Mouse (Mus musculus): ENCODE data around the gene Tmem50b.

GRCm38 (mm10) chr16:91549616-91550015, 48.0 kb downstream of the Tmem50b start:
- TF ChIP-seq CTCF (IDR thresholded peaks at IDR 0.05; ENCODE audit: extremely low read depth, insufficient read depth, low read length) (no peak), POLR2A (IDR thresholded peaks at IDR 0.05; ENCODE audit: extremely low read depth, insufficient read depth, low read length) (no peak)
